Mouse (Mus musculus) kidney, embryonic 14.5 days (tissue): ENCODE results near the gene Maml3. TPM values are rescaled to one million over a fixed set of nuclear protein-coding genes. Genes with fewer than 3 reads are reported as not detected.

Experiments
- ATAC-seq: fragments of 200-750 bp; cut with Nextera tagmentation; 2 replicates; pipeline ENCODE4 v1.8.0; 2017; ENCODE audit warnings: moderate number of reproducible peaks, mild to moderate bottlenecking, moderate TSS enrichment, moderate library complexity; ENCODE audit not compliant: low FRiP score, low TSS enrichment
- H3K27ac ChIP-seq: fragments of 300-500 bp; sonication (generic); 2 replicates; pipeline ENCODE4 v1.5.1; 2014; ENCODE audit warnings: low read depth, mild to moderate bottlenecking, low read length, moderate library complexity, mixed read lengths
- H3K27me3 ChIP-seq: fragments of 300-500 bp; sonication (generic); 2 replicates; pipeline ENCODE4 v1.6.1; 2014; ENCODE audit warnings: mild to moderate bottlenecking, low read length; ENCODE audit not compliant: control insufficient read depth, insufficient read depth
- H3K36me3 ChIP-seq: fragments of 300-500 bp; sonication (generic); 2 replicates; pipeline ENCODE4 v1.6.1; 2014; ENCODE audit warnings: low read length, mixed read lengths; ENCODE audit not compliant: control insufficient read depth, insufficient read depth
- H3K4me1 ChIP-seq: fragments of 300-500 bp; sonication (generic); 2 replicates; pipeline ENCODE4 v1.6.1; 2014; ENCODE audit warnings: low read length, mixed read lengths; ENCODE audit not compliant: control insufficient read depth, insufficient read depth
- H3K4me2 ChIP-seq: fragments of 300-500 bp; sonication (generic); replicated peaks from 2 replicates; pipeline ENCODE4 v1.6.1; 2014; ENCODE audit warnings: low read depth, mild to moderate bottlenecking, low read length
- H3K4me3 ChIP-seq: fragments of 300-500 bp; sonication (generic); 2 replicates; pipeline ENCODE4 v1.5.1; 2014; ENCODE audit warnings: mild to moderate bottlenecking, low read length
- H3K9ac ChIP-seq: fragments of 300-500 bp; sonication (generic); 2 replicates; pipeline ENCODE4 v1.6.1; 2014; ENCODE audit warnings: low read depth, mild to moderate bottlenecking, low read length, moderate library complexity
- H3K9me3 ChIP-seq: fragments of 300-500 bp; sonication (generic); 2 replicates; pipeline ENCODE4 v1.6.1; 2016; ENCODE audit warnings: low read length; ENCODE audit not compliant: control insufficient read depth
- WGBS: fragments of 180-500 bp; shearing (Covaris S2); extraction: QIAGEN DNeasy Blood & Tissue Kit; methylation state at CpG from one replicate; pipeline ENCODE4 v1.1.7; 2014; 5-methylcytosine and 5-hydroxymethylcytosine counted together
- polyA plus RNA-seq: library from polyadenylated mRNA; unstranded; fragments of >200 nt; fragmentation: Nextera tagmentation; extraction: Ambion mirVana; gene quantifications from 2 replicates; pipeline ENCODE4 v1.2.1, GENCODE M21; 2014

Gene Maml3
- polyA plus RNA-seq, 1 experiment from 2014 or later = 9.4 TPM

DNA sequence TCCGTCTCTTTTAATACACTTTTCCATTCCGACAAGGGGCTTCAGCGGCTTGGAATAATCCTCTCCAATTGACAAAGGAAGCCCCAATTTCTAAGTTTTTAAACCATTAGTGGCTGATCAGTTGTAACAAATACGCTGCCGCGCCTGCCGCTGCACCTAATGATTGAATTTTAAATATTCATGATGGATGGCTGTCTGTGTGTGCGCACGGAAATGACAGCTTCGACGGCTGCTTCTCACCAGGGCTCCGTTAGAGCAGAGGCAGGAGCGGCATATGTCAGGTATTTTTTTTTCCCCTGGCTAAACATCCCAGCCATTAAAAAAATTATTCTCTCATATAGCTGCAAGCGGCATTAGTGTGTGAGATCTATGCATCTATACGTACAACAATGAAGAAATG lies 287.0 kb downstream of the Maml3 start:
- Histone ChIP-seq H3K4me3 (no peak overlapping the region), H3K27ac (no peak overlapping the region), H3K27me3 (no peaks in the 10 kb centered on the region), H3K9ac (no peak overlapping the region), H3K4me2 (no peak overlapping the region), H3K36me3 (no peaks in the 10 kb centered on the region), H3K4me1 (no peaks in the 10 kb centered on the region; the same call in 1 of the 2 replicates), H3K9me3 (no peaks in the 10 kb centered on the region)
- WGBS = 94% methylated on average over 15 of the region's 15 CpGs
- no peak for ATAC-seq

DNA sequence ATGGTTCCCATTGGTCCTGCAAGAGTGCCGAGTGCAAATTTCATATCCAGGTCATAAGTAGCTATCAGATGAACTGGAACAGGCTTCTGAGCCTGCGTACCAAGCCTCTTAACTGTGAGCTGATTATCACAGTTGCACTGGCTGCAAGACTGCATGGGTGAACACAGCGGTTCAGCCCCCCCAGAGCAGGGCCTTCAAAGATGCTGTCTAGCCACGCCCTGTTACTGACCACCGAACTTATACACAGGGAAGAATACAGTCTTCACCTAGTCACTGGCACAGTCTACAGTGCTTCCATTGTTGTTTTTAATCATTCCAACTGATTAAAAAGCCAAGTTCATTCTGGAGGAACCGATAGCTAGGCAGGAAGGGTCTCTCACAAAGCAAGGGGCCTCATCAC lies 287.5 kb downstream of the Maml3 start:
- ATAC-seq = no peak
- Histone ChIP-seq H3K9me3 (no peaks in the 10 kb centered on the region), H3K27me3 (no peaks in the 10 kb centered on the region), H3K4me1 (no peaks in the 10 kb centered on the region; the same call in 1 of the 2 replicates), H3K4me3 (no peak overlapping the region), H3K27ac (no peak overlapping the region), H3K36me3 (no peaks in the 10 kb centered on the region), H3K9ac (no peak overlapping the region), H3K4me2 (no peak overlapping the region)
- 86% methylated on average over 6 of the region's 6 CpGs for WGBS

DNA sequence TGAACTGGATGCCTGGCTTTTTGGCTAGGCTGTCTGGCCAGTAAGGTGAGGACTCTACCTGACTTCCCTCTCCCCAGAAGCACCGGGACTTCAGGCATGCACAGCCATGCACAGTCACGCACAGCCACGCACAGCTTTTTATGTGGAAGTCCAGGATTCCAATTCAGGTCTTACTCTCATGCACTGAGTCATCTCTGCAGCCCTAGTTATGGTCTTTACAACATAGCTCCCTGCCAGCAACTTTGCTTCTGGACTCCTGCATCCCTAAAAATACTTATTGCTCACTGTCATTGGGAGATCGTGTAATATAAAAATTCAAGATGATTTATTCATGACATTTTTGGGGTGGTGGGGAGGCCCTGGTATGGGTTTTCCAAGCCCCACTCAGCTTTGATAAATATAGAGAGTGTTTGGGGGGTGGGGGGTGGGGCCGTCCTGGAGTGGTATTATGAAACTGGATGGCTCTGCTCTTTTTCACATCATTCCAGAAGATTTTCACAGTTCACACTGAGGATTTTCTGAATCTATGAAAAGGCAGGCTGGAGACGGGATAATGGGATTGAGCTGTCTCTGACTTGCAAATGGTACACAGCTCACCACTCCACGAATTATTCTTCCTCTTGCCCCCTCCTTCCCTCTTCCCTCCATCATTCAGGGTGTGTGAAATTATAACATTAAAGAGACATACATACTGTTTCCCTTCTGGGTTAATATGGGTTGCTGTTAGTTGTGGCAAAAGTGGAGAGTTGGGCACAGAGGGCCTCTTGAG lies 288.2 kb downstream of the Maml3 start:
- H3K4me1 ChIP-seq = no peaks in the 10 kb centered on the region; the same call in 1 of the 2 replicates
- ATAC-seq = no peak

DNA sequence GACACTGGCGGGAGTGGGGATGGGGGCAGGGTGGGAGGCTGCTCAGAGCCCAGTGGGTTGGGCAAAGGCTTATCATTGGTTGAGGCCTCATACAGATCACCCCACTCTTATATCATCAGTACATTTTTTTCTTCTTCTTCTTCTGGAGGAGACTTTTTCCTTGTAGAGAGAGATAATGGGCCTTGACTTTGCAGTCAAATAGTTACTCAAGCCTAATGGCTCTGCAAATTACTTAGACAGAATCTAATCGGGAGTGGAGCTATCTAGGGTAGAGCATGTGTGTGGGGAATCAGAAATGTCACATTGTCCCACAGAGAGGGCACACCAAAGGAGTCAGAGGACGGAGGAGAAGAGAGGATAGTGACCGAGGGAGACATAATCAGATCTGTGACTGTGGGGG lies 290.8 kb downstream of the Maml3 start:
- H3K4me2 ChIP-seq = no peak overlapping the region
- WGBS = 80% methylated on average over 4 of the region's 4 CpGs

More for the DNA sequence above, 288.2 kb downstream of the Maml3 start:
- no peak overlapping the region for H3K27ac ChIP-seq
- no peak overlapping the region for H3K4me3 ChIP-seq
- no peaks in the 10 kb centered on the region for H3K27me3 ChIP-seq
- H3K9ac ChIP-seq = no peak overlapping the region
- no peaks in the 10 kb centered on the region for H3K36me3 ChIP-seq
- 88% methylated on average over 7 of the region's 7 CpGs for WGBS
- no peak overlapping the region for H3K4me2 ChIP-seq
- H3K9me3 ChIP-seq = no peaks in the 10 kb centered on the region

DNA sequence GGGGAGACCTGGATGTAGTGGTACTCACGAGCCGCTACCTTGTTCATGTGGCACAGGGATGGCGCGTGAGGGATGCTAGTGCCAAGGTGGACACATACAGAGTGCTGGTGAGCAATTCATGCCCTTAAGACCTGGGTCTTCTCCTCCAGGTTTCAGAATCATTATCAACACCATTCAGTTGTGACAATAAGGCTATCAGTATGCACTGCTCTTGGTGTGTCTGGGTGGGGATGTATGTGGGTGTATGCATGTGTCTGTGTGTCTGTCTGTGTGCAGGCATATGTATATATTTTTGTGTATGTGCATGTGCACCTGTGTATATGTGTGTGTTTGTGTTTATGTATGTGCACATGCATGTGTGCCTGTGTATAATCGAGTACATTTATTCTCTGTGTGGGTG lies 291.7 kb downstream of the Maml3 start:
- no peaks in the 10 kb centered on the region for H3K36me3 ChIP-seq
- no peak overlapping the region for H3K27ac ChIP-seq
- 0 out of 2 replicates have a peak, but pooled peaks cover 3% of the 10 kb centered on the region for H3K4me1 ChIP-seq
- 92% methylated on average over 5 of the region's 5 CpGs for WGBS
- H3K27me3 ChIP-seq = no peaks in the 10 kb centered on the region
- no peak for ATAC-seq
- no peak overlapping the region for H3K4me2 ChIP-seq
- no peak overlapping the region for H3K9ac ChIP-seq
- no peak overlapping the region for H3K4me3 ChIP-seq
- no peaks in the 10 kb centered on the region for H3K9me3 ChIP-seq

More for the DNA sequence above, 290.8 kb downstream of the Maml3 start:
- Histone ChIP-seq H3K27me3 (no peaks in the 10 kb centered on the region), H3K4me3 (no peak overlapping the region), H3K27ac (no peak overlapping the region), H3K36me3 (no peaks in the 10 kb centered on the region), H3K9me3 (no peaks in the 10 kb centered on the region), H3K4me1 (peaks cover 3% of the 10 kb centered on the region; the same call in 1 of the 2 replicates), H3K9ac (no peak overlapping the region)
- no peak for ATAC-seq

DNA sequence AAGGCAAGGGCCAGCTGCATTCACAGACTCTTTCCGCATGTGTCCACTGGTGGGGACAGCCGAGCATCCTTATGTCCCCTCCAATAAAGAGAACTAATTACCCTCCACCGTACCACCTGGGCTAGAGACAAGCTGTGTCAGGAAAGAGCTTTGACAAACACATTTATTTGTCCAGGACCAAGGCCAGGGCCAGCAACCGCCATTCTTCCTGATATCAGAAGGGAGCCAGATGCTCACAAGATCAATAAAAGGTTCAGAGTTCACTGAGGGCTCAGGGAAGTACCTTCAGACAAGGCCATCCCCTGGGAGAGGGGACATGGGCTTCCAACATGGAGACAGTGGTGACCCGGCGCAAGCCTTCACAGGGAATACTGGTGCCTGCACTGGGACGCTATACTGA lies 294.1 kb downstream of the Maml3 start:
- no peaks in the 10 kb centered on the region for H3K27me3 ChIP-seq
- no peak overlapping the region for H3K9ac ChIP-seq
- peaks cover 7% of the 10 kb centered on the region for H3K4me1 ChIP-seq
- H3K9me3 ChIP-seq = no peaks in the 10 kb centered on the region
- no peak overlapping the region for H3K27ac ChIP-seq
- 83% methylated on average over 7 of the region's 7 CpGs for WGBS
- ATAC-seq = no peak
- no peak overlapping the region for H3K4me3 ChIP-seq
- no peak overlapping the region for H3K4me2 ChIP-seq
- H3K36me3 ChIP-seq = no peaks in the 10 kb centered on the region

DNA sequence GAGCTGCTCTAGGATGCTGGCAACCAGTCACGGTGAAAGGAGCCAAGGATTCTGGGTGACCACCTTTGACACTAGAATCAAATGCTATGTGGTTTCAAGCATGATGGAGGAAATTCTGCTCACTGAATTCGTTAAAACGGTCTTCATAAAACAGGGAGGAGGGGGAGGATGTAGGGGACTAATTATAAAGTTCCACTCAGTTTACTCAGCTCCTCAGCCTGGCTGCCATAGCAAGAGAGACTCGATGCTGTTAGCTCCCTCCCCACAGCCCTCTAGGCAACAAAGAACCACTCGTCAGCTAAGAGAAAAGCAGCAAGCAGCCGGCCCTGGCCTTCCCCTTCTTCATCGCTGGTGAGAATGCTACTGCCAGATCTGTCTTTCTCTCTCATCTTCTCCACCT lies 295.1 kb downstream of the Maml3 start:
- Histone ChIP-seq H3K4me2 (no peak overlapping the region), H3K27ac (no peak overlapping the region), H3K36me3 (no peaks in the 10 kb centered on the region), H3K4me1 (peaks cover 13% of the 10 kb centered on the region), H3K9me3 (no peaks in the 10 kb centered on the region), H3K9ac (no peak overlapping the region), H3K27me3 (no peaks in the 10 kb centered on the region), H3K4me3 (no peak overlapping the region)
- WGBS = 43% methylated on average over 7 of the region's 7 CpGs
- no peak for ATAC-seq

DNA sequence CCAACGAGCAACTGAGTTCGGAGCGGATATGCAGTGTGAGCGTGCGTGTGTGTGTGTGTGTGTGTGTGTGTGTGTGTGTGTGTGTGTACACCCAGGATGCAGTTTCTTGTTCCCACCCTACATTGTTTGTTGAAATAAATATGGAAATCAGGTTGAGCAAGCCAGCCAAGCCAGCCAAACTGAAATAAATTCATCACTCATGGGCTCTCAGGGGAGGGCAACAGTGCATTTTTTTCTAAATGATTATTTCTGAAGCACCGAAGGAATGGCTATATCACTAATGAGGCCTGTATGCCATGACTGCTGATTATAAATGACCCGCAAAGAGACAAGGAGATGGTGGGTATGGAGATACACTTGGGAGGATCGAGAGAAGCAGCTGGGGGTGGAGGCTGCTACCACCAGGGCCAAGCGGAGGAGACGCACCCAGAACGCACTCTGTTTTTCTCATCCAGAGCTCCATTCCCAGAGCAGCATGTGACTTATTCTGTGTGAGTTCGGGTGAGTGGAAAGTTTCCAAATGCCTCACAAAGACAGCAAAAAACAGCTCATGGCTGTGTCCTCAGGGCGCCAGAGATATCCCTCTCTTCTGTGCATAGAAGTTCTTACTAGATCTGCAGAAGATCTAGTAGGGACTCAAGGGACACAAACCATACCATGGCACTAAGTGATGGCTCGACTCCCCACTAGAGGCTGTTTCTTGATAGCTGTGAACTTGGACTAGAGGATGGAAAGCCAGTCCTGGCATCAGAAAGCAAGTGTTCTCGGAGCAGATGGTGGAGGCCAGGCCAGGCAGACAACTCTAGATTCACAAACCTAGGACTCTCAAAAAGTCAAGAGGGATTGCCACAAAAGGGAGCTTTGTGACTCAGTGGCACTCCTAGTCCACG lies 296.6 kb downstream of the Maml3 start:
- Histone ChIP-seq H3K4me2 (no peak overlapping the region), H3K9ac (no peak overlapping the region), H3K4me1 (peaks cover 27% of the 10 kb centered on the region), H3K36me3 (no peaks in the 10 kb centered on the region), H3K27me3 (no peaks in the 10 kb centered on the region), H3K9me3 (no peaks in the 10 kb centered on the region), H3K27ac (no peak overlapping the region), H3K4me3 (no peak overlapping the region)
- ATAC-seq = no peak
- WGBS = 89% methylated on average over 16 of the region's 16 CpGs
